Mouse (Mus musculus) adrenal gland, postnatal 14 days (tissue): ENCODE measurements around the gene Fh1. TPM values are rescaled to one million over a fixed set of nuclear protein-coding genes. Genes with fewer than 3 reads are reported as not detected.

Experiments
- DNase-seq: peaks from one replicate; pipeline ENCODE4 v3.0.0; 2021; ENCODE audit warnings: mixed read lengths
- long read RNA-seq, 2 experiments: library from polyadenylated mRNA; stranded (forward); transcript quantifications; one replicate each; pipeline ENCODE4 v2.0.0; 2021
- total RNA-seq: library from RNA; stranded (reverse); gene quantifications from 2 replicates; pipeline ENCODE4 v1.2.3, GENCODE M21; 2021

The Fh1 gene
- 399 and 403 TPM in 2 replicates for total RNA-seq
- long read RNA-seq, experiment 1, transcript Fh1-203 (3 exons, 936 nt), result minor isoform, 111 of 592 reads
- long read RNA-seq, experiment 1, transcript Fh1-201 (10 exons, 2,636 nt), result major isoform, 464 of 592 reads
- long read RNA-seq, experiment 1, partial matches to known transcripts, result 7 of 592 reads
- long read RNA-seq, experiment 1, other reads (novel, unspliced or antisense), result 6 of 592 reads
- long read RNA-seq, experiment 2, transcript Fh1-201 (10 exons, 2,636 nt), result major isoform, 416 of 571 reads
- long read RNA-seq, experiment 2, transcript Fh1-203 (3 exons, 936 nt), result minor isoform, 134 of 571 reads
- long read RNA-seq, experiment 2, partial matches to known transcripts, result 15 of 571 reads
- long read RNA-seq, experiment 2, other reads (novel, unspliced or antisense), result 4 of 571 reads

GRCm38 (mm10) chr1:175625257-175625879, at the start of gene Fh1:
Gene Fh1 (minus strand): TSS chr1:175625635.
- peak; percentile 97 for DNase-seq

GRCm38 (mm10) chr1:175675116-175675515, 49.7 kb upstream of the Fh1 start:
- DNase-seq, result no peak

- no peak for DNase-seq
Measured at GRCm38 (mm10) chr1:175673563-175674325, 48.3 kb upstream of the Fh1 start.

- DNase-seq, result no peak
Measured at GRCm38 (mm10) chr1:175671626-175672025, 46.2 kb upstream of the Fh1 start.

GRCm38 (mm10) chr1:175670042-175670441, 44.6 kb upstream of the Fh1 start:
- no peak for DNase-seq

GRCm38 (mm10) chr1:175669456-175669855, 44.0 kb upstream of the Fh1 start:
- no peak for DNase-seq

- DNase-seq, result no peak
Measured at GRCm38 (mm10) chr1:175668666-175669405, 43.4 kb upstream of the Fh1 start.

GRCm38 (mm10) chr1:175659900-175660299, 34.5 kb upstream of the Fh1 start:
- no peak for DNase-seq

GRCm38 (mm10) chr1:175648615-175649014, 23.2 kb upstream of the Fh1 start:
- DNase-seq, result no peak

GRCm38 (mm10) chr1:175646952-175647351, 21.5 kb upstream of the Fh1 start:
- no peak for DNase-seq

- DNase-seq, result no peak
Measured at GRCm38 (mm10) chr1:175643496-175644265, 18.2 kb upstream of the Fh1 start.

GRCm38 (mm10) chr1:175640435-175641150, 15.2 kb upstream of the Fh1 start:
- no peak for DNase-seq

GRCm38 (mm10) chr1:175639072-175639471, 13.6 kb upstream of the Fh1 start:
- no peak for DNase-seq

GRCm38 (mm10) chr1:175637677-175638076, 12.2 kb upstream of the Fh1 start:
- no peak for DNase-seq

- no peak for DNase-seq
Measured at GRCm38 (mm10) chr1:175632470-175632869, 7.0 kb upstream of the Fh1 start.

GRCm38 (mm10) chr1:175631721-175632221, 6.3 kb upstream of the Fh1 start:
- no peak for DNase-seq

- no peak for DNase-seq
Measured at GRCm38 (mm10) chr1:175631080-175631479, 5.6 kb upstream of the Fh1 start.

GRCm38 (mm10) chr1:175630345-175630744, 4.9 kb upstream of the Fh1 start:
- no peak for DNase-seq

- DNase-seq, result no peak
Measured at GRCm38 (mm10) chr1:175629248-175629647, 3.8 kb upstream of the Fh1 start.

GRCm38 (mm10) chr1:175625990-175626692, 706 bp upstream of the Fh1 start:
- DNase-seq, result peak; percentile 28
